Mouse (Mus musculus) forebrain, embryonic 14.5 days (tissue): ENCODE data around the gene Coq2. TPM values are rescaled to one million over a fixed set of nuclear protein-coding genes. Genes with fewer than 3 reads are reported as not detected.

Experiments used
- ATAC-seq: fragments of 200-750 bp; cut with Nextera tagmentation; 2 replicates; pipeline ENCODE4 v1.8.0; 2017; ENCODE audit warnings: mild to moderate bottlenecking, moderate library complexity
- DNase-seq: peaks from one replicate; pipeline ENCODE4 v3.0.0-alpha.2; 2015; ENCODE audit warnings: low spot score
- H3K27ac ChIP-seq: fragments of 300-500 bp; sonication (generic); 2 replicates; pipeline ENCODE4 v1.5.1; 2014; ENCODE audit warnings: low read depth, mild to moderate bottlenecking, control low read depth, low read length, moderate library complexity
- H3K27me3 ChIP-seq: fragments of 300-500 bp; sonication (generic); replicated peaks from 2 replicates; pipeline ENCODE4 v1.6.1; 2014; ENCODE audit warnings: low read length, control low read depth, mixed read lengths; ENCODE audit not compliant: control insufficient read depth, insufficient read depth
- H3K36me3 ChIP-seq: fragments of 300-500 bp; sonication (generic); 2 replicates; pipeline ENCODE4 v1.6.1; 2014; ENCODE audit warnings: low read length, control low read depth; ENCODE audit not compliant: control insufficient read depth, insufficient read depth
- H3K4me1 ChIP-seq: fragments of 300-500 bp; sonication (generic); 2 replicates; pipeline ENCODE4 v1.6.1; 2014; ENCODE audit warnings: antibody characterized with exemption, low read length, control low read depth; ENCODE audit not compliant: control insufficient read depth, insufficient read depth
- H3K4me2 ChIP-seq: fragments of 300-500 bp; sonication (generic); 2 replicates; pipeline ENCODE4 v1.6.1; 2014; ENCODE audit warnings: mild to moderate bottlenecking, control low read depth, low read length
- H3K4me3 ChIP-seq: fragments of 300-500 bp; sonication (generic); 2 replicates; pipeline ENCODE4 v1.5.1; 2014; ENCODE audit warnings: low read depth, low read length, control low read depth
- H3K9ac ChIP-seq: fragments of 300-500 bp; sonication (generic); 2 replicates; pipeline ENCODE4 v1.6.1; 2014; ENCODE audit warnings: mild to moderate bottlenecking, low read length, control low read depth, moderate library complexity
- H3K9me3 ChIP-seq: fragments of 300-500 bp; sonication (generic); replicated peaks from 2 replicates; pipeline ENCODE4 v1.6.1; 2016; ENCODE audit warnings: low read length, control low read depth, mixed read lengths; ENCODE audit not compliant: control insufficient read depth
- WGBS: fragments of 180-500 bp; shearing (Covaris S2); extraction: QIAGEN DNeasy Blood & Tissue Kit; methylation state at CpG from one replicate; pipeline ENCODE4 v1.1.7; 2014; 5-methylcytosine and 5-hydroxymethylcytosine counted together
- polyA plus RNA-seq: library from polyadenylated mRNA; unstranded; fragments of >200 nt; fragmentation: Nextera tagmentation; extraction: Ambion mirVana; gene quantifications from 2 replicates; pipeline ENCODE4 v1.2.1, GENCODE M21; 2014

Gene Coq2
- polyA plus RNA-seq, 1 experiment from 2014 or later = 49.9 TPM

DNA sequence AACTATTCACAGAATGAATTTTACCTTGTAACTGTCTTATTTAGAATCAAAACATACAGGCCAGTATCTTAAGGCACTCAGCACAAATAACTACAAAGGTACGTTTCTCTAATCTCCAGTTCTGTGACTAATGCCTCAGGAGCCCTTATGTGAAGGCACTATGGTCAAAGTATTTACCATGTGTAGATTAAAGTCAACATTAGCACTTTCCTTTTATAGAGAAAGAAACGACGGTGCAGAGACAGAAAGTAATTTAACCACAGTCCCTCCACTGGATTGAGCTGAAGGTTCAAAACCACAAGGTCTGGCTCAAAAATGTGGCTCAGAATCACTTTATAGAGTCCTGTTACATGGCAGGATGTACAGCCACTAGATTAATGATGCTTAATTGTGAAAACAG is 3.0 kb downstream of the Coq2 start:
- WGBS = 88% methylated on average over 3 of the region's 3 CpGs
- Histone ChIP-seq H3K27ac (no peak overlapping the region), H3K9me3 (no peaks in the 10 kb centered on the region), H3K4me3 (no peak overlapping the region), H3K4me2 (no peak overlapping the region), H3K27me3 (no peaks in the 10 kb centered on the region), H3K4me1 (peaks cover 8% of the 10 kb centered on the region; the same call in 1 of the 2 replicates), H3K9ac (no peak overlapping the region), H3K36me3 (peaks cover 12% of the 10 kb centered on the region)
- DNase-seq (no peak), ATAC-seq (no peak)

- 27% methylated on average over 5 of the region's 5 CpGs for WGBS
- DNase-seq (peak; percentile 45), ATAC-seq (no peak)
- Histone ChIP-seq H3K4me3 (no peak overlapping the region), H3K27me3 (no peaks in the 10 kb centered on the region), H3K36me3 (peaks cover 15% of the 10 kb centered on the region), H3K9ac (no peak overlapping the region), H3K27ac (no peak overlapping the region), H3K9me3 (no peaks in the 10 kb centered on the region), H3K4me2 (no peak overlapping the region), H3K4me1 (peaks cover 8% of the 10 kb centered on the region; the same call in 1 of the 2 replicates)
Measured at GRCm38 (mm10) chr5:100671398-100671797, 3.5 kb downstream of the Coq2 start.

DNA sequence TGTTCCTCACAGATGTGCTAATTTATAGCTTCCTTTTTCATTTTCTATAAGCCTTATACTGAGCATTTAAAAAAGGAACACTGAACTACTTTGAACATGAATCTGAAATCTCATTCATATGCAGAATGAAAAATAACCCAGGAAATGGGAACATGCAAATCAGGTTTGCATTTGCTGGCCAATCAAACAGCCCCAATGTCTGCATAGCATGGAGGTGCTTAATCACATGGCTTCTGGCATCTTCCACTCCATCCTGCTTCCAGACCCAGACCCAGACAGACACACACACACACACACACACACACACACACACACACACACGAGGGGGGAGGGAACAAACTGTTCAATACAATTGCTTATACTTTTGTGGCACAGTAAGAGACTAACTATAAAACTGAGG is 8.0 kb downstream of the Coq2 start:
- Histone ChIP-seq H3K4me3 (no peak overlapping the region), H3K36me3 (peaks cover 42% of the 10 kb centered on the region), H3K4me1 (no peaks in the 10 kb centered on the region), H3K27ac (no peak overlapping the region), H3K4me2 (no peak overlapping the region), H3K9me3 (no peaks in the 10 kb centered on the region), H3K9ac (no peak overlapping the region), H3K27me3 (no peaks in the 10 kb centered on the region)
- DNase-seq = no peak
- 58% methylated on average over 1 of the region's 1 CpGs for WGBS
- ATAC-seq = no peak

GRCm38 (mm10) chr5:100663854-100664253 is 11.1 kb downstream of the Coq2 start:
- Histone ChIP-seq H3K27ac (no peak overlapping the region), H3K4me2 (no peak overlapping the region), H3K9me3 (no peaks in the 10 kb centered on the region), H3K4me3 (no peak overlapping the region), H3K36me3 (peaks cover 65% of the 10 kb centered on the region), H3K9ac (no peak overlapping the region), H3K4me1 (no peaks in the 10 kb centered on the region), H3K27me3 (no peaks in the 10 kb centered on the region)
- peak; percentile 10 for DNase-seq
- WGBS = 54% methylated on average over 5 of the region's 5 CpGs
- no peak for ATAC-seq

DNA sequence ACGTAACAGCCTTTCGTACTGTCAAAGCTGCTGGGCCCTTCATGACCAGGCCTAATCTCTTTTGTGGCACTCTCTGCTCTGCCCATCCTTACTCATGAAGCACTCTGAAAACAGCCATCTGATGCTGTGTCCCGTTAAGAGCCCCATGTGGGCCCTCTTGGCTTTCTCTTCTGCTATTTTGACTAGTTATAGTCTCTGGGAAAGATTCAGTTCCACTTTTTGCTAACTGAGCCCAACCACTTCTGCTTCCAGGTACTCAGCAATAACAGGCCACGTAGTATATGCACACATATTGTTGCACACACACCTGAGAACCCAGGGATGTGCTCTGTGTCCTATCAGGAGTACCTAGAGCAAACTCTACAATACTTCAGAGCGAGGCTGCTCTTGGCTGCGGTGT is 11.9 kb downstream of the Coq2 start:
- Histone ChIP-seq H3K9ac (no peak overlapping the region), H3K4me3 (no peak overlapping the region), H3K4me2 (no peak overlapping the region), H3K4me1 (no peaks in the 10 kb centered on the region), H3K27me3 (no peaks in the 10 kb centered on the region), H3K27ac (no peak overlapping the region), H3K9me3 (no peaks in the 10 kb centered on the region), H3K36me3 (peaks cover 68% of the 10 kb centered on the region)
- WGBS = 95% methylated on average over 6 of the region's 6 CpGs
- no peak for ATAC-seq
- no peak for DNase-seq

DNA sequence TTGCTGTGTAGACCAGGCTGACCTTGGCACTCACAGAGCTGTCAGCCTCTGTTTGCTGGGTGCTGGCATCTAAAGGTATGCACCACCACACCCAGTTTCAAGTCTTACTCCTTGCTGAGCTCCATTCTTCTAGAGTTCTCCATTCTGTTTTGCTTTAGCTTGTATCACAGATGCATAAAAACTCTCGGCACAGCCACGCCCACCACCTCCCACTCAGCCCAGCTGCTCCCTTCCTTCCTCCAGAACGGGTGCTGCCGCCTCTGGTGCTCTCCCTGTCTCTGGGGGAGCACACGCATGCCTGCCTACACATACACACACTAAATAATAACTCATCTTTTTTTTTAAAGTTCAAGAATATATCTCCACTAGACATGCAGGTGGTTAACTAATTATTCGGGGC is 16.5 kb downstream of the Coq2 start:
- H3K4me2 ChIP-seq = no peak overlapping the region
- 86% methylated on average over 6 of the region's 6 CpGs for WGBS
- no peaks in the 10 kb centered on the region for H3K9me3 ChIP-seq
- ATAC-seq (no peak), DNase-seq (no peak)
- H3K4me3 ChIP-seq = no peak overlapping the region
- H3K9ac ChIP-seq = no peak overlapping the region
- no peaks in the 10 kb centered on the region for H3K4me1 ChIP-seq
- H3K27me3 ChIP-seq = no peaks in the 10 kb centered on the region
- peaks cover 83% of the 10 kb centered on the region for H3K36me3 ChIP-seq
- H3K27ac ChIP-seq = no peak overlapping the region

DNA sequence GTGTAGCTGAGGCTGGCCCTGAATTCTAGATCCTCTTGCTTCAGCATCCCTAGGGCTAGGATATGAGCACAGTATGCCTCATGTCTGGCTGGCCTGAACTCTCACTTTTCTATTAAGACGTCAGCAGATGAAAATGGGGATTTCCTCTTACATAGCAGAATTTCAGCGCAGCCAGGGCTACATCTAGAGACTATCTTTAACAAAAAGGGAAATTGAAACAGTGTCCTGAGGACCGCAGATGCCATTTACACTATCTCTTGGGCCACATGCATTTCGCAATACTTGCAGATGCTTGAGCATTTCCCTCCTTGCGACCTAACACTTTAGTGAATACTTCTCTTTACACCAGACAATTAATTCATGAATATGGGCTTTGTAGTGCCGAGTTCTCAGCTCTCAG is 18.6 kb downstream of the Coq2 start:
- no peaks in the 10 kb centered on the region for H3K9me3 ChIP-seq
- H3K4me3 ChIP-seq = no peak overlapping the region
- no peaks in the 10 kb centered on the region for H3K27me3 ChIP-seq
- no peak overlapping the region for H3K27ac ChIP-seq
- ATAC-seq = no peak
- no peak overlapping the region for H3K9ac ChIP-seq
- H3K4me2 ChIP-seq = no peak overlapping the region
- 85% methylated on average over 6 of the region's 6 CpGs for WGBS
- peaks cover 67% of the 10 kb centered on the region for H3K36me3 ChIP-seq
- no peak for DNase-seq
- no peaks in the 10 kb centered on the region for H3K4me1 ChIP-seq

- Histone ChIP-seq H3K9me3 (no peaks in the 10 kb centered on the region), H3K27me3 (no peaks in the 10 kb centered on the region), H3K4me2 (no peak overlapping the region), H3K36me3 (peaks cover 35% of the 10 kb centered on the region), H3K4me3 (no peak overlapping the region), H3K9ac (no peak overlapping the region), H3K27ac (no peak overlapping the region), H3K4me1 (no peaks in the 10 kb centered on the region)
- WGBS = 88% methylated on average over 9 of the region's 9 CpGs
- ATAC-seq (no peak), DNase-seq (no peak)
Measured at GRCm38 (mm10) chr5:100652327-100652726, 22.6 kb downstream of the Coq2 start.

GRCm38 (mm10) chr5:100651486-100651885 is 23.5 kb downstream of the Coq2 start:
- Histone ChIP-seq H3K4me3 (no peak overlapping the region), H3K36me3 (peaks cover 27% of the 10 kb centered on the region), H3K9me3 (no peaks in the 10 kb centered on the region), H3K9ac (no peak overlapping the region), H3K4me1 (no peaks in the 10 kb centered on the region), H3K27ac (no peak overlapping the region), H3K4me2 (no peak overlapping the region), H3K27me3 (no peaks in the 10 kb centered on the region)
- no peak for ATAC-seq
- no peak for DNase-seq
- WGBS = 82% methylated on average over 10 of the region's 10 CpGs
